Mouse (Mus musculus) lung, adult 2 months (tissue): ENCODE measurements around the gene Lrp10. TPM values are rescaled to one million over a fixed set of nuclear protein-coding genes. Genes with fewer than 3 reads are reported as not detected.

Experiments
- DNase-seq: peaks from one replicate; pipeline ENCODE4 v3.0.0; 2022
- H3K4me1 ChIP-seq: fragments of 200-500 bp; 2 replicates; pipeline ENCODE4 v1.6.1; 2011; ENCODE audit warnings: low read length; ENCODE audit not compliant: control insufficient read depth, insufficient read depth
- H3K4me3 ChIP-seq: fragments of 200-500 bp; replicated peaks from 2 replicates; pipeline ENCODE3; 2011; ENCODE audit warnings: low read depth, mild to moderate bottlenecking, control low read depth, low read length; ENCODE audit errors: extremely low read depth
- CTCF ChIP-seq: fragments of 200-500 bp; IDR thresholded peaks from 2 replicates; pipeline ENCODE4 v1.5.1; 2011; ENCODE audit warnings: mild to moderate bottlenecking, low read length, control low read depth; ENCODE audit not compliant: insufficient read depth
- POLR2A ChIP-seq: fragments of 200-500 bp; IDR thresholded peaks from 2 replicates; pipeline ENCODE4 v1.6.1; 2011; ENCODE audit warnings: low read depth, mild to moderate bottlenecking, control low read depth, low read length, borderline replicate concordance; ENCODE audit errors: extremely low read depth
- WGBS: fragments of 180-500 bp; shearing (Covaris S2); methylation state at CpG from one replicate; pipeline ENCODE4 v1.1.7; 2018; 5-methylcytosine and 5-hydroxymethylcytosine counted together
- polyA plus RNA-seq: library from polyadenylated mRNA; depleted of rRNA; stranded (reverse); fragments of >200 nt; gene quantifications from 2 replicates; pipeline ENCODE4 v1.2.3, GENCODE M21; 2012

The Lrp10 gene
- polyA plus RNA-seq, 1 experiment, result 184 TPM

GRCm38 (mm10) chr14:54464293-54465005, 512 bp downstream of the Lrp10 start:
- Histone ChIP-seq H3K4me3 (peak overlapping the region; percentile 90), H3K4me1 (peaks cover 4% of the 10 kb centered on the region)
- TF ChIP-seq POLR2A (peak; percentile 58; the same call in 1 of the 2 replicates), CTCF (peak; percentile 59)
- peak; percentile 78 for DNase-seq
- under 1% methylated on average over 53 of the region's 57 CpGs for WGBS

GRCm38 (mm10) chr14:54471467-54471866, 7.5 kb downstream of the Lrp10 start:
- Histone ChIP-seq H3K4me3 (no peak overlapping the region), H3K4me1 (0 out of 2 replicates have a peak, but pooled peaks cover 2% of the 10 kb centered on the region)
- DNase-seq, result no peak
- TF ChIP-seq POLR2A (0 out of 2 replicates have a peak, but pooled peaks have one; percentile 7), CTCF (no peak)
- WGBS, result 77% methylated on average over 2 of the region's 2 CpGs

- TF ChIP-seq POLR2A, result no peak
- TF ChIP-seq CTCF, result no peak
- DNase-seq, result no peak
- no peak overlapping the region for H3K4me3 ChIP-seq
- WGBS, result 61% methylated on average over 5 of the region's 5 CpGs
- 0 out of 2 replicates have a peak, but pooled peaks cover 3% of the 10 kb centered on the region for H3K4me1 ChIP-seq
These were observed 8.7 kb downstream of the Lrp10 start for GRCm38 (mm10) chr14:54472671-54473070.

- TF ChIP-seq POLR2A (no peak), CTCF (no peak)
- 59% methylated on average over 5 of the region's 5 CpGs for WGBS
These were observed 10.8 kb downstream of the Lrp10 start for GRCm38 (mm10) chr14:54474744-54475143.

GRCm38 (mm10) chr14:54475941-54476844, 12.3 kb downstream of the Lrp10 start, which contains the start of gene Rem2:
Gene Rem2 (plus strand): TSS chr14:54476100.
- Histone ChIP-seq H3K4me1 (0 out of 2 replicates have a peak, but pooled peaks cover 3% of the 10 kb centered on the region), H3K4me3 (peak within 1 kb of the TSS; percentile 70)
- WGBS, result 5% methylated on average over 23 of the region's 23 CpGs
- peak; percentile 57 for DNase-seq
- TF ChIP-seq CTCF, result no peak
- peak; percentile 16; the same call in 1 of the 2 replicates for TF ChIP-seq POLR2A

More at GRCm38 (mm10) chr14:54474744-54475143, 10.8 kb downstream of the Lrp10 start:
- no peak for DNase-seq
- H3K4me3 ChIP-seq, result no peak overlapping the region
- H3K4me1 ChIP-seq, result 0 out of 2 replicates have a peak, but pooled peaks cover 3% of the 10 kb centered on the region

GRCm38 (mm10) chr14:54477172-54477909, 13.4 kb downstream of the Lrp10 start:
- H3K4me3 ChIP-seq, result no peak overlapping the region
- no peak for TF ChIP-seq CTCF
- no peak for TF ChIP-seq POLR2A
- DNase-seq, result no peak
- 76% methylated on average over 15 of the region's 15 CpGs for WGBS
- 0 out of 2 replicates have a peak, but pooled peaks cover 3% of the 10 kb centered on the region for H3K4me1 ChIP-seq

- no peak for DNase-seq
- Histone ChIP-seq H3K4me3 (peak overlapping the region; percentile 47), H3K4me1 (0 out of 2 replicates have a peak, but pooled peaks cover 3% of the 10 kb centered on the region)
- TF ChIP-seq POLR2A (no peak), CTCF (no peak)
- 6% methylated on average over 40 of the region's 40 CpGs for WGBS
These were observed 15.5 kb downstream of the Lrp10 start for GRCm38 (mm10) chr14:54479451-54479920.

- Histone ChIP-seq H3K4me3 (no peak overlapping the region), H3K4me1 (0 out of 2 replicates have a peak, but pooled peaks cover 3% of the 10 kb centered on the region)
- no peak for DNase-seq
- 82% methylated on average over 6 of the region's 6 CpGs for WGBS
- no peak for TF ChIP-seq POLR2A
- TF ChIP-seq CTCF, result no peak
These were observed 16.7 kb downstream of the Lrp10 start for GRCm38 (mm10) chr14:54480673-54481072.
